Mouse (Mus musculus) limb, embryonic 14.5 days (tissue): ENCODE results near the gene Hgfac. TPM values are rescaled to one million over a fixed set of nuclear protein-coding genes. Genes with fewer than 3 reads are reported as not detected.

ENCODE experiments used
- ATAC-seq: fragments of 200-750 bp; cut with Nextera tagmentation; 2 replicates; pipeline ENCODE4 v1.8.0; 2017; ENCODE audit warnings: low read depth, moderate number of reproducible peaks, moderate TSS enrichment; ENCODE audit not compliant: low FRiP score
- DNase-seq: peaks from one replicate; pipeline ENCODE4 v3.0.0-alpha.2; 2015; ENCODE audit warnings: low spot score
- H3K27ac ChIP-seq: fragments of 300-500 bp; sonication (generic); replicated peaks from 2 replicates; pipeline ENCODE4 v1.5.1; 2014; ENCODE audit warnings: low read depth, mild to moderate bottlenecking, low read length, moderate library complexity, mixed read lengths
- H3K27me3 ChIP-seq: fragments of 300-500 bp; sonication (generic); 2 replicates; pipeline ENCODE4 v1.6.1; 2014; ENCODE audit warnings: low read length, mixed read lengths; ENCODE audit not compliant: control insufficient read depth, insufficient read depth
- H3K36me3 ChIP-seq: fragments of 300-500 bp; sonication (generic); 2 replicates; pipeline ENCODE4 v1.6.1; 2014; ENCODE audit warnings: mild to moderate bottlenecking, low read length, moderate library complexity, mixed read lengths; ENCODE audit not compliant: control insufficient read depth, insufficient read depth
- H3K4me1 ChIP-seq: fragments of 300-500 bp; sonication (generic); 2 replicates; pipeline ENCODE4 v1.6.1; 2014; ENCODE audit warnings: antibody characterized with exemption, low read length, mixed read lengths; ENCODE audit not compliant: control insufficient read depth, insufficient read depth
- H3K4me2 ChIP-seq: fragments of 300-500 bp; sonication (generic); replicated peaks from 2 replicates; pipeline ENCODE4 v1.6.1; 2014; ENCODE audit warnings: low read depth, mild to moderate bottlenecking, low read length, moderate library complexity; ENCODE audit not compliant: severe bottlenecking
- H3K4me3 ChIP-seq: fragments of 300-500 bp; sonication (generic); replicated peaks from 2 replicates; pipeline ENCODE4 v1.5.1; 2014; ENCODE audit warnings: low read length
- H3K9ac ChIP-seq: fragments of 300-500 bp; sonication (generic); 2 replicates; pipeline ENCODE4 v1.6.1; 2014; ENCODE audit warnings: mild to moderate bottlenecking, low read depth, low read length, moderate library complexity; ENCODE audit not compliant: severe bottlenecking
- H3K9me3 ChIP-seq: fragments of 300-500 bp; sonication (generic); 2 replicates; pipeline ENCODE4 v1.6.1; 2016; ENCODE audit warnings: low read length; ENCODE audit not compliant: control insufficient read depth
- POLR2A ChIP-seq: fragments of 200-500 bp; IDR thresholded peaks from 2 replicates; pipeline ENCODE4 v1.8.0; 2012; ENCODE audit warnings: inconsistent platforms, mild to moderate bottlenecking, moderate library complexity, borderline replicate concordance; ENCODE audit not compliant: insufficient read depth, insufficient read length; ENCODE audit errors: extremely low read depth
- WGBS: fragments of 180-500 bp; shearing (Covaris S2); extraction: QIAGEN DNeasy Blood & Tissue Kit; methylation state at CpG from one replicate; pipeline ENCODE4 v1.1.7; 2014; 5-methylcytosine and 5-hydroxymethylcytosine counted together
- polyA plus RNA-seq, 2 experiments: library from polyadenylated mRNA; depleted of rRNA in 1 of 2; stranded (reverse) in 1 of 2; unstranded in 1 of 2; fragments of >200 nt; fragmentation: Nextera tagmentation in 1 of 2; extraction: Ambion mirVana in 1 of 2; gene quantifications; 2 replicates each; pipeline versions ENCODE4 v1.2.1 to v1.2.3; 2012 to 2014

Gene Hgfac
- polyA plus RNA-seq, 2 experiments, result 0.28 to 2.8 TPM

- ATAC-seq, result no peak
- no peaks in the 10 kb centered on the region for H3K9me3 ChIP-seq
- DNase-seq, result no peak
- no peak overlapping the region for H3K4me2 ChIP-seq
- no peaks in the 10 kb centered on the region for H3K27me3 ChIP-seq
- H3K36me3 ChIP-seq, result peaks cover 19% of the 10 kb centered on the region
- no peak overlapping the region for H3K4me3 ChIP-seq
- H3K9ac ChIP-seq, result no peak overlapping the region
- TF ChIP-seq POLR2A, result no peak
- no peak overlapping the region for H3K27ac ChIP-seq
- H3K4me1 ChIP-seq, result no peaks in the 10 kb centered on the region
Observed at GRCm38 (mm10) chr5:35037438-35037837, 3.9 kb upstream of the Hgfac start.

GRCm38 (mm10) chr5:35042431-35043109 is 1.3 kb downstream of the Hgfac start:
- no peak for TF ChIP-seq POLR2A
- Histone ChIP-seq H3K27ac (no peak overlapping the region), H3K36me3 (no peaks in the 10 kb centered on the region), H3K27me3 (no peaks in the 10 kb centered on the region), H3K4me2 (no peak overlapping the region), H3K4me3 (no peak overlapping the region), H3K9me3 (no peaks in the 10 kb centered on the region), H3K4me1 (no peaks in the 10 kb centered on the region), H3K9ac (no peak overlapping the region)
- DNase-seq (no peak), ATAC-seq (0 out of 2 replicates have a peak, but pooled peaks have one; percentile 2)
- 66% methylated on average over 10 of the region's 10 CpGs for WGBS

- Histone ChIP-seq H3K27ac (no peak overlapping the region), H3K4me3 (no peak overlapping the region), H3K36me3 (no peaks in the 10 kb centered on the region), H3K27me3 (no peaks in the 10 kb centered on the region), H3K9me3 (no peaks in the 10 kb centered on the region), H3K9ac (no peak overlapping the region), H3K4me2 (no peak overlapping the region), H3K4me1 (no peaks in the 10 kb centered on the region)
- WGBS, result 10% methylated on average over 1 of the region's 1 CpGs
- ATAC-seq, result peak; percentile 83; the same call in 1 of the 2 replicates
- peak; percentile 92 for DNase-seq
- no peak for TF ChIP-seq POLR2A
Observed at GRCm38 (mm10) chr5:35043110-35043451, 1.8 kb downstream of the Hgfac start.

GRCm38 (mm10) chr5:35050541-35050940 is 9.2 kb downstream of the Hgfac start:
- ATAC-seq (no peak), DNase-seq (no peak)
- 74% methylated on average over 5 of the region's 5 CpGs for WGBS
- Histone ChIP-seq H3K9me3 (no peaks in the 10 kb centered on the region), H3K36me3 (no peaks in the 10 kb centered on the region), H3K27ac (no peak overlapping the region), H3K27me3 (no peaks in the 10 kb centered on the region; the same call in 1 of the 2 replicates), H3K4me3 (no peak overlapping the region), H3K9ac (no peak overlapping the region), H3K4me2 (no peak overlapping the region), H3K4me1 (no peaks in the 10 kb centered on the region)
- TF ChIP-seq POLR2A, result no peak

GRCm38 (mm10) chr5:35054628-35055027 is 13.3 kb downstream of the Hgfac start:
- 0 out of 2 replicates have a peak, but pooled peaks cover 3% of the 10 kb centered on the region for H3K4me1 ChIP-seq
- H3K9ac ChIP-seq, result no peak overlapping the region
- DNase-seq (no peak), ATAC-seq (no peak)
- H3K9me3 ChIP-seq, result no peaks in the 10 kb centered on the region
- H3K27me3 ChIP-seq, result peaks cover 19% of the 10 kb centered on the region
- H3K4me3 ChIP-seq, result no peak overlapping the region
- WGBS, result 84% methylated on average over 3 of the region's 3 CpGs
- no peak for TF ChIP-seq POLR2A
- no peaks in the 10 kb centered on the region for H3K36me3 ChIP-seq
- H3K27ac ChIP-seq, result no peak overlapping the region
- H3K4me2 ChIP-seq, result no peak overlapping the region
